Comparison of ENCODE assay signal across 9 mouse cellular contexts in genomic region chr1:36271516-36272230, GRCm38 (mm10). TPM values are rescaled to one million over a fixed set of nuclear protein-coding genes. Genes with fewer than 3 reads are reported as not detected.
DNase-seq lines count a peak whose midpoint lies in the region; ATAC-seq lines count a peak whose summit lies in the region.
"Had no signal": no experiment of that assay in that cellular context is flagged by ENCODE, and none has a peak within 500 bp of the region (broad histone marks: within the 10 kb centered on the region; RNA-seq: fewer than 3 reads in every experiment).

No protein-coding gene starts in this region.

- no peak for DNase-seq in kidney, postnatal 25 days
- DNase-seq in right cerebral cortex, postnatal 14 days = no peak
- no peak for DNase-seq in left cerebral cortex, postnatal 25 days (ENCODE audit: low spot score in 2 of 2)
- DNase-seq: cerebellum, postnatal 36 days had no signal

- H3K27ac ChIP-seq in kidney, embryonic 15.5 days = peak overlapping the region; percentile 94
- H3K27ac ChIP-seq in brown adipose tissue, adult 24 weeks (replicated peaks; ENCODE audit: low read depth, low read length) = peak overlapping the region; percentile 76
- H3K27ac ChIP-seq: hindbrain, embryonic 13.5 days had no signal

- WGBS in kidney, embryonic 15.5 days = 66% methylated on average over 8 of the region's 8 CpGs

- intact Hi-C loops in left cerebral cortex, postnatal 25 days (cut with DNase I) = no loop called here

- no peak overlapping the region for H3K9ac ChIP-seq in kidney, embryonic 15.5 days
- H3K9ac ChIP-seq: hindbrain, embryonic 13.5 days had no signal

- H3K4me1 ChIP-seq in kidney, embryonic 15.5 days = peaks cover 73% of the 10 kb centered on the region
- peaks cover 21% of the 10 kb centered on the region for H3K4me1 ChIP-seq in brown adipose tissue, adult 24 weeks (ENCODE audit: control insufficient read depth, insufficient read depth, insufficient read length, low read length)

- H3K9me3 ChIP-seq in kidney, embryonic 15.5 days (replicated peaks) = no peaks in the 10 kb centered on the region
- H3K9me3 ChIP-seq: hindbrain, embryonic 13.5 days had no signal

- ATAC-seq in kidney, embryonic 15.5 days (replicated peaks; ENCODE audit: low FRiP score) = no peak
- ATAC-seq in hematopoietic stem cell, adult 5-6 weeks (replicated peaks in 1 of 2; ENCODE audit: insufficient read depth in 1 of 2, low FRiP score in 2 of 2, low TSS enrichment in 1 of 2, low read depth in 1 of 2, poor library complexity in 2 of 2, severe bottlenecking in 2 of 2) = peak; percentile 39 to 46
- peak; percentile 22 for ATAC-seq in megakaryocyte, adult 5-6 weeks (ENCODE audit: poor library complexity, severe bottlenecking)

- H3K36me3 ChIP-seq in kidney, embryonic 15.5 days = 0 out of 2 replicates have a peak, but pooled peaks cover 4% of the 10 kb centered on the region
- H3K36me3 ChIP-seq: hindbrain, embryonic 13.5 days had no signal

- no peak overlapping the region for H3K4me3 ChIP-seq in kidney, embryonic 15.5 days (replicated peaks)
- peak overlapping the region; percentile 62 for H3K4me3 ChIP-seq in brown adipose tissue, adult 24 weeks (ENCODE audit: insufficient read depth, low read depth, low read length)
- H3K4me3 ChIP-seq: hindbrain, embryonic 13.5 days had no signal

- H3K27me3 ChIP-seq in kidney, embryonic 15.5 days = no peaks in the 10 kb centered on the region

- peak overlapping the region; percentile 55 for H3K4me2 ChIP-seq in kidney, embryonic 15.5 days
- H3K4me2 ChIP-seq: hindbrain, embryonic 13.5 days had no signal

RNA-seq across cellular contexts. Expression of gene Neurl3, which starts 2.8 kb away (rescaled TPM):
- 16.6 and 17.7 TPM in 2 replicates for polyA plus RNA-seq in kidney, embryonic 15.5 days (2015; fragmentation: Nextera tagmentation; extraction: Ambion mirVana)
- polyA plus RNA-seq in brown adipose tissue, adult 24 weeks (2012; ENCODE audit: insufficient read depth, insufficient read length, missing spikeins) = 2.0 and 2.5 TPM in 2 replicates
- 64.3 and 66.8 TPM in 2 replicates for total RNA-seq in hematopoietic stem cell, adult 5-6 weeks (2017)
- 54.2 and 57.5 TPM in 2 replicates for total RNA-seq in megakaryocyte, adult 5-6 weeks (2015)
- 66.0 and 68.3 TPM in 2 replicates for total RNA-seq in megakaryocyte, adult 5-6 weeks (2017)
- under 1 TPM in 1 of 2 experiments, not detected in 1; 0.71 TPM for total RNA-seq in left cerebral cortex, postnatal 25 days (2021)

RNA-seq across cellular contexts. Expression of gene Uggt1, which starts 27.2 kb away (rescaled TPM):
- 56.1 and 59.9 TPM in 2 replicates for polyA plus RNA-seq in kidney, embryonic 15.5 days (2015; fragmentation: Nextera tagmentation; extraction: Ambion mirVana)
- 11.0 and 11.6 TPM in 2 replicates for polyA plus RNA-seq in brown adipose tissue, adult 24 weeks (2012; ENCODE audit: insufficient read depth, insufficient read length, missing spikeins)
- total RNA-seq in hematopoietic stem cell, adult 5-6 weeks (2017) = 76.5 and 89.6 TPM in 2 replicates
- 77.5 and 77.7 TPM in 2 replicates for total RNA-seq in megakaryocyte, adult 5-6 weeks (2015)
- 120 and 125 TPM in 2 replicates for total RNA-seq in megakaryocyte, adult 5-6 weeks (2017)
- total RNA-seq in left cerebral cortex, postnatal 25 days (2021) = 10 to 100 TPM; 48.7 to 51.7 TPM

RNA-seq across cellular contexts. Expression of gene Arid5a, which starts 35.9 kb away (rescaled TPM):
- 6.7 and 7.3 TPM in 2 replicates for polyA plus RNA-seq in kidney, embryonic 15.5 days (2015; fragmentation: Nextera tagmentation; extraction: Ambion mirVana)
- 1.3 and 4.0 TPM in 2 replicates for polyA plus RNA-seq in brown adipose tissue, adult 24 weeks (2012; ENCODE audit: insufficient read depth, insufficient read length, missing spikeins)
- total RNA-seq in hematopoietic stem cell, adult 5-6 weeks (2017) = 33.3 and 38.5 TPM in 2 replicates
- total RNA-seq in megakaryocyte, adult 5-6 weeks (2015) = 14.1 and 14.6 TPM in 2 replicates
- 27.0 and 31.9 TPM in 2 replicates for total RNA-seq in megakaryocyte, adult 5-6 weeks (2017)
- total RNA-seq in left cerebral cortex, postnatal 25 days (2021) = 10 to 100 TPM; 14.9 to 16.4 TPM

Comparison
In these comparisons a context has a peak if more than half of its experiments do, and no peak if none do; other contexts are left out.
1. RNA of gene Neurl3, which starts 2.8 kb away (total RNA-seq): 64.3 to 66.8 TPM in hematopoietic stem cell, adult 5-6 weeks and 54.2 to 68.3 TPM in megakaryocyte, adult 5-6 weeks; 0.71 TPM in left cerebral cortex, postnatal 25 days; every median in the first group is over 10 times any median in the second.